Mouse (Mus musculus) spleen, adult 2 months (tissue): ENCODE results near the gene Prpf6. TPM values are rescaled to one million over a fixed set of nuclear protein-coding genes. Genes with fewer than 3 reads are reported as not detected.

ENCODE experiments used
- DNase-seq, 2 experiments: peaks; one replicate each; pipeline versions ENCODE4 v3.0.0 to v3.0.0-alpha.2; 2012 to 2021; ENCODE audit warnings: low spot score in 2 of 2, low read depth in 1 of 2
- H3K27ac ChIP-seq: fragments of 200-500 bp; 2 replicates; pipeline ENCODE4 v1.5.1; 2012; ENCODE audit warnings: low read length, inconsistent platforms; ENCODE audit not compliant: insufficient read depth
- H3K27me3 ChIP-seq: fragments of 200-500 bp; 2 replicates; pipeline ENCODE4 v1.6.1; 2012; ENCODE audit warnings: mild to moderate bottlenecking, moderate library complexity, low read length, inconsistent platforms; ENCODE audit not compliant: control insufficient read depth, insufficient read depth
- H3K36me3 ChIP-seq: fragments of 200-500 bp; 2 replicates; pipeline ENCODE4 v1.6.1; 2012; ENCODE audit warnings: mild to moderate bottlenecking, low read length, inconsistent platforms; ENCODE audit not compliant: control insufficient read depth, insufficient read depth
- H3K4me1 ChIP-seq: fragments of 200-500 bp; 2 replicates; pipeline ENCODE4 v1.6.1; 2011; ENCODE audit warnings: inconsistent platforms; ENCODE audit not compliant: control insufficient read depth, insufficient read depth, insufficient read length
- H3K4me3 ChIP-seq: fragments of 200-500 bp; 2 replicates; pipeline ENCODE4 v1.5.1; 2011; ENCODE audit warnings: mild to moderate bottlenecking, inconsistent platforms; ENCODE audit not compliant: insufficient read depth, insufficient read length; ENCODE audit errors: extremely low read depth
- CTCF ChIP-seq: fragments of 200-500 bp; IDR thresholded peaks from 2 replicates; pipeline ENCODE4 v1.5.1; 2011; ENCODE audit warnings: mild to moderate bottlenecking, inconsistent platforms; ENCODE audit not compliant: insufficient read depth, insufficient read length, insufficient replicate concordance; ENCODE audit errors: extremely low read depth
- POLR2A ChIP-seq: fragments of 200-500 bp; IDR thresholded peaks from 2 replicates; pipeline ENCODE4 v1.6.1; 2011; ENCODE audit warnings: low read depth, low read length, inconsistent platforms
- WGBS: fragments of 180-500 bp; shearing (Covaris S2); methylation state at CpG from one replicate; pipeline ENCODE4 v1.1.7; 2018; 5-methylcytosine and 5-hydroxymethylcytosine counted together
- polyA plus RNA-seq: library from polyadenylated mRNA; depleted of rRNA; stranded (reverse); fragments of >200 nt; gene quantifications from 2 replicates; pipeline ENCODE4 v1.2.3, GENCODE M21; 2012

Gene Prpf6
- polyA plus RNA-seq, 1 experiment: 11.6 TPM

DNA sequence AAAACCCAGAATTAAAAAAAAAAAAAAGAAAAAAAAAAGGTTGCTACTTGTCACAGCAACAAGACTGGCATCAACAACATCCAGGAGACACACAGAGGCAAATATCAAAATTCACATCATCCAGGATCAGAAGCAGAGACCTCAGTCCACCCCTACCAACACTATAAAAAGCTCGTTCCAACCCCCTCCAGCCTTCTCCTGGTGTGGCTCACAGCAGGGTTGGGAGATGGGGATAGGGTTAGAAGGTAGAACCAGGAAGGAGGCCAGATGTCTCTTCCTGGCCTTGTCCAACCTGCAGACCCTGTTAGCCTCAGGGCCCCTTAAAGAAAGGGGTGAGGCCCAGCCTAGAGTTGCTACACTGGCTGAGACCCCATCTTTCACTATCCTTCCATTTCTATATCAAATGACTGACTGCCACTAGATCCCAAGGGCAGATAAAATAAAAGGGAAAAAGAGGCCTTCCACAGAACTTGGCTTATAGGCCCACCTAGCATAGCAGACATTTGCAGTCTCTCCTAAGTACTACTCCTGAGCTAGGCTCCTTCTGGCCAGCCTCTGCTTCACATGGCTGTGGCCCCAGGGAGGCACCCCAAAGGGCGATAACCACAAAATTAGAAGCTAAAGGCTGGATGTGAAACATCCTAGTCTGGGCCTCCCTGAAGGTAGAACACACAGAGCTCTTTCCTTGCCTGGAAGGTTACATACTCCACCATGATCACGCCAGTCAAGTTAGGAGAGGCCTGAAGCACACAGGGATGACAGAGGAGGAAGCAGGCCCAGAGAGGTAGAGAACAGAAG is 8.0 kb upstream of the Prpf6 start:
- TF ChIP-seq POLR2A (no peak), CTCF (no peak)
- 90% methylated on average over 3 of the region's 3 CpGs for WGBS
- H3K36me3 ChIP-seq: peaks cover 15% of the 10 kb centered on the region

DNA sequence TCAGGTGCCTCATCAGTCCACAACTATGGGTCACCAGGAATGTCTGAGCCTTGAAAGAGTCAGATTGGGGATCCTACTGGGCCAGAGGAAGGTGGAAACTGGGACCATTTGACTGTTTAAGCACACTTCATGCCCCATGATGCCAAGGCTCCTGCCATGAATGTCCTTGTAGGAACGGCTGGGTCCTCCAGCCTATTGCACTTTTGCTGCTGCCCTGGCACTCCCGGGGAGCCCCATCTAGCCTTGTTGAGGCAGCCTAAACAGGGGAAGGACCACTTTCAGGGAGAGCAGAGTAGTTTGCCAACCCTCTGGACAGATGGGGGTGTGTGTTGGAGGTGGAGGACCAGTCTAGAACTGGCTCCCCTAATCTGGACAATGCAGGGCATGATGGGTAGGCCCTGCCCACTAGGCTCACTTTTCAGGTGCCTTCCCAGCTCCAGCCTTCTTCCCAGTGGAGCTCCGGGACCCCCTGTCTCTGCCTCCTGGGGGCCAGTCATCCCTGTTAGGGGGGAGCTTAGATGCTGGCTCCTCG is 7.2 kb upstream of the Prpf6 start, which contains the start of gene Uckl1:
Uckl1 (minus strand) TSS at position 482 of the 532 bp plus-strand sequence.
- Histone ChIP-seq H3K36me3 (peaks cover 15% of the 10 kb centered on the region), H3K27me3 (no peaks in the 10 kb centered on the region), H3K4me3 (no peak within 1 kb of the TSS), H3K4me1 (no peaks in the 10 kb centered on the region; the same call in 1 of the 2 replicates), H3K27ac (no peak within 1 kb of the TSS)
- TF ChIP-seq CTCF: no peak
- no peak for TF ChIP-seq POLR2A
- DNase-seq: no peak
- 89% methylated on average over 4 of the region's 4 CpGs for WGBS

More for the DNA sequence above, 8.0 kb upstream of the Prpf6 start:
- Histone ChIP-seq H3K4me3 (no peak overlapping the region), H3K4me1 (peaks cover 3% of the 10 kb centered on the region; the same call in 1 of the 2 replicates), H3K27ac (no peak overlapping the region), H3K27me3 (no peaks in the 10 kb centered on the region)
- no peak for DNase-seq

DNA sequence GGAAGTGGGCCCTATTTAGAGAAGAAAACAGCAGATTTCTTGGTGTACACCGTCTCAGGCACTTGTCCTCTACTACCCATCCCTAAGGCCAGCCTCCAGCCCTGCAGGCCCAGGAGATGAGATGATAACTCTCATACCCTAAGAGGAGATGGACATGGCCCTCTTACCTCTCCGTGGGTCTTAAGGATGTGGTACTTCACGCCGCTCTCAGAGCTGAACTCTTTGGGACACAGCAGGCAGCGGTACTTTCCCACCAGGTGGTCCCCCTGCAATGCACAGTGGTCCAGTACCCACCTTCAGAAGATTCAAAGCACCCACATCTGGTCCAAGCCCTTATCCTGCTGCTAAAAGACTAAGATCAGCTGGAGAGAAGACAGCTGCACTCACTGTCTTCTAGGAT is 6.2 kb upstream of the Prpf6 start:
- H3K36me3 ChIP-seq: peaks cover 15% of the 10 kb centered on the region
- no peak for DNase-seq
- 96% methylated on average over 5 of the region's 5 CpGs for WGBS
- H3K27ac ChIP-seq: no peak overlapping the region
- no peak overlapping the region for H3K4me3 ChIP-seq
- H3K27me3 ChIP-seq: no peaks in the 10 kb centered on the region
- TF ChIP-seq POLR2A (no peak), CTCF (no peak)
- H3K4me1 ChIP-seq: no peaks in the 10 kb centered on the region; the same call in 1 of the 2 replicates

DNA sequence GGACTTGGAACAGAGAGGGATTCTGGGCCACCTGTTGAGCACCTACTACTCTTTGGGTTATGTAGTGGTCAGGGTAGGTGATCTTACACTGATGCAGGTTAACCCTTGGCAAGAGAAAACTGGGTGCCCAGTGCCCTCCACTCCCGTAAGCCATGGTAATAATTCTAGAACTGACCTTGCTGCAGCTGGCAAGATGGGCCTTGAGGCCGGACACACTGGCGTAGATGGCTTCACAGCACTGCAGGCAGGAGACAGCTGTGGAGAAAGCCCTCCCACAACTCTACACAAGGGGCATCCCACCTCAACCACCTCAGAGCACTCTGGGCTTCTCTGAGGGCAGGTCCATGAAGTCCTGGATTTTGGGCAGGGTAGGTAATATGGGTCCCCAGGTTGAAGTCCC is 5.5 kb upstream of the Prpf6 start:
- TF ChIP-seq POLR2A (no peak), CTCF (no peak)
- Histone ChIP-seq H3K27me3 (no peaks in the 10 kb centered on the region), H3K27ac (no peak overlapping the region), H3K36me3 (peaks cover 15% of the 10 kb centered on the region), H3K4me3 (no peak overlapping the region), H3K4me1 (no peaks in the 10 kb centered on the region; the same call in 1 of the 2 replicates)
- no peak for DNase-seq
- WGBS: 99% methylated on average over 3 of the region's 3 CpGs

DNA sequence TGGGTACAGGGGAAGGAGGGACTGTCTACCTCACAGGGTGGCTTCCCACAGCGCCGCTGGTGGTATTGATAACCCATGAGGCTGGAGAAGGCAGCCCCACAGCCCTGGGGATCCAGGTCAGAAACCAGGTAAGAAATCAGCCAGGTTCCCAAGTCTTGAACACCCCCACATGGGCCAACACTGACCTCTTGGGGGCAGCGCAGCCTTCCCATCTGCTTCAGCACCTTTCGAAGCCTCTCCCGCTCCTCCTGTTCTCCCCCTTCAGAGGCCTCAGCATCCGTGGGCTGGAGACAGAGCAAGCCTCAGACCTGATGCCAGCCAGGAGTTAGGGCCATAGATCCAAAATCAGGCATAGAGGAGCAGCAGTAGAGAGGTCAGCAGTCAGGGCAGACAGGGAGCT is 3.9 kb upstream of the Prpf6 start:
- H3K4me3 ChIP-seq: no peak overlapping the region
- H3K27me3 ChIP-seq: no peaks in the 10 kb centered on the region
- no peak overlapping the region for H3K27ac ChIP-seq
- H3K36me3 ChIP-seq: peaks cover 15% of the 10 kb centered on the region
- 0 out of 2 replicates have a peak, but pooled peaks have one; percentile 3 for TF ChIP-seq CTCF
- no peak for TF ChIP-seq POLR2A
- H3K4me1 ChIP-seq: peaks cover 4% of the 10 kb centered on the region; the same call in 1 of the 2 replicates
- DNase-seq: no peak
- 87% methylated on average over 6 of the region's 6 CpGs for WGBS

DNA sequence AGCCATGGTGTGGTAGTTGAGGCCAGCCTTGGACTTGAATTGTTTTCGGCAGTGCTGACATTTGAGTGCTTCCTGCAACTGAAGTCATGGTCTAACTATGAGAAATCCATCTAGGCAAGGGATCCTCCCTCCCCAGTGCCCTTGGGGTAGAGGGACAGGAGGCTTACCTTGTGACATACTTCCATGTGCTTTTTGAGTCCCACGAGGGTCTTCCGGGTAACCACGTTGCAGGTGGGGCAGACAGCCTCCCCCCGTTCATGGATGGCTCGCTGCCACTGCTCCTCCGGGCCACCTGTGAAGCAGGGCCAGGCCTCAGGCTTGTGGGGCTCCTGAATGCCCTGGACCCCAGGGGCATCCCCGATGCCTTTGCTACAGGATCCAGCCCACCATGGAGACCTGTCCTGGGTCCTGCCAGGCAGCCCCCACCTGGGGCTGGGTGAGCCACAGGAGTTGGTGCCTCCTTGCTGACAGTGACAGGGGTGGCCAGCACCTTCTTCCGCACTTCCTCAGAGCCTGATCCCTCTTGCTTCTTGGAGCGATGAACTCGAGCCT is 3.4 kb upstream of the Prpf6 start:
- peaks cover 15% of the 10 kb centered on the region for H3K36me3 ChIP-seq
- H3K4me1 ChIP-seq: peaks cover 9% of the 10 kb centered on the region; the same call in 1 of the 2 replicates
- no peak overlapping the region for H3K27ac ChIP-seq
- H3K27me3 ChIP-seq: no peaks in the 10 kb centered on the region
- WGBS: 91% methylated on average over 11 of the region's 11 CpGs
- TF ChIP-seq POLR2A (no peak), CTCF (no peak)
- no peak for DNase-seq
- no peak overlapping the region for H3K4me3 ChIP-seq
